Mouse (Mus musculus): ENCODE measurements around the gene Rpp14. TPM values are rescaled to one million over a fixed set of nuclear protein-coding genes. Genes with fewer than 3 reads are reported as not detected.

The Rpp14 gene
- polyA plus RNA-seq, 1 experiment from 2014 or later: 48.5 TPM

- whole genome bisulfite sequencing: 71% methylated on average over 7 of the region's 7 CpGs
- no peaks in the 10 kb centered on the region for H3K4me1 ChIP-seq (ENCODE audit: control insufficient read depth, insufficient read depth, low read length)
- DNase-seq (ENCODE audit: low spot score) (peak; percentile 54), ATAC-seq (ENCODE audit: low read depth) (peak; percentile 67)
- peaks cover 23% of the 10 kb centered on the region; the same call in 1 of the 2 replicates for H3K36me3 ChIP-seq (ENCODE audit: control insufficient read depth, insufficient read depth, low read length)
- H3K9me3 ChIP-seq (ENCODE audit: control insufficient read depth, low read length): no peaks in the 10 kb centered on the region
- no peaks in the 10 kb centered on the region for H3K27me3 ChIP-seq (replicated peaks; ENCODE audit: control insufficient read depth, insufficient read depth, low read length)
- no peak overlapping the region for H3K4me2 ChIP-seq (ENCODE audit: low read depth, low read length)
- H3K4me3 ChIP-seq (ENCODE audit: low read depth, low read length): no peak overlapping the region
- no peak overlapping the region for H3K9ac ChIP-seq (ENCODE audit: low read depth, low read length)
- peak overlapping the region; percentile 21 for H3K27ac ChIP-seq (replicated peaks; ENCODE audit: low read depth, low read length)
Measured at GRCm38 (mm10) chr14:8124046-8124881, 44.1 kb downstream of the Rpp14 start.

GRCm38 (mm10) chr14:8127971-8128370, 47.8 kb downstream of the Rpp14 start:
- 82% methylated on average over 5 of the region's 5 CpGs for WGBS

GRCm38 (mm10) chr14:8132789-8133188, 52.6 kb downstream of the Rpp14 start:
- Histone ChIP-seq H3K36me3 (ENCODE audit: control insufficient read depth, insufficient read depth, low read length) (peaks cover 4% of the 10 kb centered on the region), H3K27me3 (replicated peaks; ENCODE audit: control insufficient read depth, insufficient read depth, low read length) (no peaks in the 10 kb centered on the region), H3K27ac (replicated peaks; ENCODE audit: low read depth, low read length) (no peak overlapping the region), H3K4me3 (ENCODE audit: low read depth, low read length) (no peak overlapping the region), H3K4me1 (ENCODE audit: control insufficient read depth, insufficient read depth, low read length) (no peaks in the 10 kb centered on the region; the same call in 1 of the 2 replicates), H3K4me2 (ENCODE audit: low read depth, low read length) (no peak overlapping the region), H3K9me3 (ENCODE audit: control insufficient read depth, low read length) (no peaks in the 10 kb centered on the region), H3K9ac (ENCODE audit: low read depth, low read length) (no peak overlapping the region)
- DNase-seq (ENCODE audit: low spot score) (no peak), ATAC-seq (ENCODE audit: low read depth) (no peak)
- 86% methylated on average over 8 of the region's 8 CpGs for WGBS

More at GRCm38 (mm10) chr14:8127971-8128370, 47.8 kb downstream of the Rpp14 start:
- DNase-seq (ENCODE audit: low spot score): no peak
- ATAC-seq (ENCODE audit: low read depth): no peak
- Histone ChIP-seq H3K27ac (replicated peaks; ENCODE audit: low read depth, low read length) (no peak overlapping the region), H3K27me3 (replicated peaks; ENCODE audit: control insufficient read depth, insufficient read depth, low read length) (no peaks in the 10 kb centered on the region), H3K9me3 (ENCODE audit: control insufficient read depth, low read length) (no peaks in the 10 kb centered on the region), H3K4me1 (ENCODE audit: control insufficient read depth, insufficient read depth, low read length) (no peaks in the 10 kb centered on the region), H3K4me2 (ENCODE audit: low read depth, low read length) (no peak overlapping the region), H3K4me3 (ENCODE audit: low read depth, low read length) (no peak overlapping the region), H3K9ac (ENCODE audit: low read depth, low read length) (no peak overlapping the region), H3K36me3 (ENCODE audit: control insufficient read depth, insufficient read depth, low read length) (peaks cover 16% of the 10 kb centered on the region)

GRCm38 (mm10) chr14:8134234-8134633, 54.1 kb downstream of the Rpp14 start:
- peaks cover 16% of the 10 kb centered on the region for H3K36me3 ChIP-seq (ENCODE audit: control insufficient read depth, insufficient read depth, low read length)
- H3K4me2 ChIP-seq (ENCODE audit: low read depth, low read length): no peak overlapping the region
- ATAC-seq (ENCODE audit: low read depth) (no peak), DNase-seq (ENCODE audit: low spot score) (no peak)
- WGBS: 74% methylated on average over 2 of the region's 2 CpGs
- no peak overlapping the region for H3K4me3 ChIP-seq (ENCODE audit: low read depth, low read length)
- no peak overlapping the region for H3K9ac ChIP-seq (ENCODE audit: low read depth, low read length)
- H3K4me1 ChIP-seq (ENCODE audit: control insufficient read depth, insufficient read depth, low read length): no peaks in the 10 kb centered on the region; the same call in 1 of the 2 replicates
- H3K27me3 ChIP-seq (replicated peaks; ENCODE audit: control insufficient read depth, insufficient read depth, low read length): no peaks in the 10 kb centered on the region
- no peak overlapping the region for H3K27ac ChIP-seq (replicated peaks; ENCODE audit: low read depth, low read length)
- no peaks in the 10 kb centered on the region for H3K9me3 ChIP-seq (ENCODE audit: control insufficient read depth, low read length)

GRCm38 (mm10) chr14:8135130-8135529, 55.0 kb downstream of the Rpp14 start:
- WGBS: 57% methylated on average over 3 of the region's 3 CpGs
- peak overlapping the region; percentile 46; the same call in 1 of the 2 replicates for H3K27ac ChIP-seq (replicated peaks; ENCODE audit: low read depth, low read length)
- no peak overlapping the region for H3K9ac ChIP-seq (ENCODE audit: low read depth, low read length)
- peaks cover 20% of the 10 kb centered on the region for H3K36me3 ChIP-seq (ENCODE audit: control insufficient read depth, insufficient read depth, low read length)
- no peak overlapping the region for H3K4me2 ChIP-seq (ENCODE audit: low read depth, low read length)
- peak; percentile 12; the same call in 1 of the 2 replicates for ATAC-seq (ENCODE audit: low read depth)
- no peaks in the 10 kb centered on the region for H3K27me3 ChIP-seq (replicated peaks; ENCODE audit: control insufficient read depth, insufficient read depth, low read length)
- H3K4me3 ChIP-seq (ENCODE audit: low read depth, low read length): no peak overlapping the region
- no peaks in the 10 kb centered on the region for H3K9me3 ChIP-seq (ENCODE audit: control insufficient read depth, low read length)
- DNase-seq (ENCODE audit: low spot score): peak; percentile 56
- no peaks in the 10 kb centered on the region; the same call in 1 of the 2 replicates for H3K4me1 ChIP-seq (ENCODE audit: control insufficient read depth, insufficient read depth, low read length)

- no peak for ATAC-seq (ENCODE audit: low read depth)
- no peak overlapping the region for H3K9ac ChIP-seq (ENCODE audit: low read depth, low read length)
Measured at GRCm38 (mm10) chr14:8139724-8140710, 59.9 kb downstream of the Rpp14 start.

GRCm38 (mm10) chr14:8141131-8141530, 61.0 kb downstream of the Rpp14 start:
- no peaks in the 10 kb centered on the region for H3K9me3 ChIP-seq (ENCODE audit: control insufficient read depth, low read length)
- H3K36me3 ChIP-seq (ENCODE audit: control insufficient read depth, insufficient read depth, low read length): peaks cover 52% of the 10 kb centered on the region
- no peak overlapping the region for H3K9ac ChIP-seq (ENCODE audit: low read depth, low read length)
- H3K27ac ChIP-seq (replicated peaks; ENCODE audit: low read depth, low read length): no peak overlapping the region
- H3K4me3 ChIP-seq (ENCODE audit: low read depth, low read length): no peak overlapping the region
- 83% methylated on average over 2 of the region's 2 CpGs for WGBS
- peaks cover 4% of the 10 kb centered on the region; the same call in 1 of the 2 replicates for H3K4me1 ChIP-seq (ENCODE audit: control insufficient read depth, insufficient read depth, low read length)
- ATAC-seq (ENCODE audit: low read depth): no peak
- H3K4me2 ChIP-seq (ENCODE audit: low read depth, low read length): no peak overlapping the region
- no peak for DNase-seq (ENCODE audit: low spot score)
- H3K27me3 ChIP-seq (replicated peaks; ENCODE audit: control insufficient read depth, insufficient read depth, low read length): no peaks in the 10 kb centered on the region

More at GRCm38 (mm10) chr14:8139724-8140710, 59.9 kb downstream of the Rpp14 start:
- no peaks in the 10 kb centered on the region for H3K27me3 ChIP-seq (replicated peaks; ENCODE audit: control insufficient read depth, insufficient read depth, low read length)
- peak; percentile 16 for DNase-seq (ENCODE audit: low spot score)
- no peak overlapping the region for H3K4me3 ChIP-seq (ENCODE audit: low read depth, low read length)
- 66% methylated on average over 23 of the region's 23 CpGs for WGBS
- no peak overlapping the region for H3K4me2 ChIP-seq (ENCODE audit: low read depth, low read length)
- peaks cover 4% of the 10 kb centered on the region; the same call in 1 of the 2 replicates for H3K4me1 ChIP-seq (ENCODE audit: control insufficient read depth, insufficient read depth, low read length)
- no peak overlapping the region for H3K27ac ChIP-seq (replicated peaks; ENCODE audit: low read depth, low read length)
- peaks cover 47% of the 10 kb centered on the region for H3K36me3 ChIP-seq (ENCODE audit: control insufficient read depth, insufficient read depth, low read length)
- H3K9me3 ChIP-seq (ENCODE audit: control insufficient read depth, low read length): no peaks in the 10 kb centered on the region
